Mouse (Mus musculus): ENCODE measurements around the gene Zfp141. TPM values are rescaled to one million over a fixed set of nuclear protein-coding genes. Genes with fewer than 3 reads are reported as not detected.
"Not testable (repeated sequence)": the region's sequence is repeated elsewhere in the genome, so short reads cannot be mapped to it uniquely, and the experiment has no call there.

Gene Zfp141
- polyA plus RNA-seq (2015; fragmentation: Nextera tagmentation; extraction: Ambion mirVana) = 13.6 and 14.0 TPM in 2 replicates

- ATAC-seq (ENCODE audit: low FRiP score) = peak; percentile 95
- peak within 1 kb of the TSS; percentile 65 for H3K4me3 ChIP-seq
- WGBS = 2% methylated on average over 18 of the region's 18 CpGs
- H3K36me3 ChIP-seq = peaks cover 14% of the 10 kb centered on the region
- peaks cover 20% of the 10 kb centered on the region for H3K4me1 ChIP-seq (replicated peaks)
- H3K27me3 ChIP-seq, H3K9me3 ChIP-seq: not testable (repeated sequence)
- peak within 1 kb of the TSS; percentile 64 for H3K27ac ChIP-seq
- H3K9ac ChIP-seq = peak within 1 kb of the TSS; percentile 82
- H3K4me2 ChIP-seq = peak within 1 kb of the TSS; percentile 68
Measured at GRCm38 (mm10) chr7:42505588-42505987, at the start of gene Zfp141. Zfp141 (minus strand) TSS chr7:42505740.

- H3K4me2 ChIP-seq = no peak overlapping the region
- H3K4me3 ChIP-seq = no peak overlapping the region
- no peak for ATAC-seq (ENCODE audit: low FRiP score)
- H3K36me3 ChIP-seq = no peaks in the 10 kb centered on the region
- no peaks in the 10 kb centered on the region for H3K4me1 ChIP-seq (replicated peaks)
- no peak overlapping the region for H3K9ac ChIP-seq
- peaks cover 9% of the 10 kb centered on the region for H3K9me3 ChIP-seq
- H3K27ac ChIP-seq = no peak overlapping the region
- 82% methylated on average over 3 of the region's 3 CpGs for WGBS
- H3K27me3 ChIP-seq = no peaks in the 10 kb centered on the region
Measured at GRCm38 (mm10) chr7:42551766-42552165, 46.2 kb upstream of the Zfp141 start.

GRCm38 (mm10) chr7:42505186-42505585 is 354 bp downstream of the Zfp141 start:
- H3K4me1 ChIP-seq (replicated peaks) = peaks cover 20% of the 10 kb centered on the region
- H3K36me3 ChIP-seq = peaks cover 18% of the 10 kb centered on the region
- peak overlapping the region; percentile 64 for H3K27ac ChIP-seq
- H3K9ac ChIP-seq = peak overlapping the region; percentile 82
- peaks cover 10% of the 10 kb centered on the region; the same call in 1 of the 2 replicates for H3K9me3 ChIP-seq
- peak; percentile 75 for ATAC-seq (ENCODE audit: low FRiP score)
- H3K4me2 ChIP-seq = peak overlapping the region; percentile 68
- WGBS = 1% methylated on average over 20 of the region's 20 CpGs
- peak overlapping the region; percentile 65 for H3K4me3 ChIP-seq
- no peaks in the 10 kb centered on the region for H3K27me3 ChIP-seq

GRCm38 (mm10) chr7:42498248-42498647 is 7.3 kb downstream of the Zfp141 start:
- no peak overlapping the region for H3K4me2 ChIP-seq
- H3K9ac ChIP-seq = no peak overlapping the region
- no peak overlapping the region for H3K27ac ChIP-seq
- peaks cover 3% of the 10 kb centered on the region; the same call in 1 of the 2 replicates for H3K4me1 ChIP-seq (replicated peaks)
- peaks cover 69% of the 10 kb centered on the region for H3K36me3 ChIP-seq
- no peak for ATAC-seq (ENCODE audit: low FRiP score)
- no peaks in the 10 kb centered on the region for H3K27me3 ChIP-seq
- 95% methylated on average over 5 of the region's 5 CpGs for WGBS
- peaks cover 34% of the 10 kb centered on the region for H3K9me3 ChIP-seq
- H3K4me3 ChIP-seq = no peak overlapping the region

GRCm38 (mm10) chr7:42497356-42497755 is 8.2 kb downstream of the Zfp141 start:
- no peak for ATAC-seq (ENCODE audit: low FRiP score)
- WGBS = 90% methylated on average over 9 of the region's 9 CpGs
- H3K36me3 ChIP-seq = peaks cover 72% of the 10 kb centered on the region

GRCm38 (mm10) chr7:42496202-42496601 is 9.3 kb downstream of the Zfp141 start:
- Histone ChIP-seq H3K9ac (no peak overlapping the region), H3K4me1 (replicated peaks) (no peaks in the 10 kb centered on the region), H3K36me3 (peaks cover 68% of the 10 kb centered on the region), H3K4me3 (no peak overlapping the region), H3K27ac (no peak overlapping the region), H3K27me3 (no peaks in the 10 kb centered on the region), H3K4me2 (no peak overlapping the region), H3K9me3 (peaks cover 48% of the 10 kb centered on the region)
- WGBS = 93% methylated on average over 1 of the region's 1 CpGs
- no peak for ATAC-seq (ENCODE audit: low FRiP score)

More at GRCm38 (mm10) chr7:42497356-42497755, 8.2 kb downstream of the Zfp141 start:
- no peak overlapping the region for H3K4me2 ChIP-seq
- H3K27me3 ChIP-seq = no peaks in the 10 kb centered on the region
- H3K9me3 ChIP-seq = peaks cover 43% of the 10 kb centered on the region
- H3K27ac ChIP-seq = no peak overlapping the region
- H3K9ac ChIP-seq = no peak overlapping the region
- H3K4me3 ChIP-seq = no peak overlapping the region
- H3K4me1 ChIP-seq (replicated peaks) = no peaks in the 10 kb centered on the region

GRCm38 (mm10) chr7:42490859-42491258 is 14.7 kb downstream of the Zfp141 start:
- no peak for ATAC-seq (ENCODE audit: low FRiP score)
- Histone ChIP-seq H3K4me2 (no peak overlapping the region), H3K27me3 (no peaks in the 10 kb centered on the region), H3K36me3 (peaks cover 68% of the 10 kb centered on the region), H3K4me1 (replicated peaks) (no peaks in the 10 kb centered on the region), H3K27ac (no peak overlapping the region), H3K9me3 (peaks cover 29% of the 10 kb centered on the region), H3K4me3 (no peak overlapping the region), H3K9ac (no peak overlapping the region)
- WGBS = 95% methylated on average over 5 of the region's 5 CpGs

- peaks cover 29% of the 10 kb centered on the region for H3K9me3 ChIP-seq
- WGBS = 93% methylated on average over 4 of the region's 4 CpGs
- H3K4me1 ChIP-seq (replicated peaks) = no peaks in the 10 kb centered on the region
- no peaks in the 10 kb centered on the region for H3K27me3 ChIP-seq
- no peak for ATAC-seq (ENCODE audit: low FRiP score)
- H3K4me2 ChIP-seq = no peak overlapping the region
- H3K9ac ChIP-seq = no peak overlapping the region
- H3K27ac ChIP-seq = no peak overlapping the region
- H3K4me3 ChIP-seq = no peak overlapping the region
- peaks cover 69% of the 10 kb centered on the region for H3K36me3 ChIP-seq
Measured at GRCm38 (mm10) chr7:42490358-42490757, 15.2 kb downstream of the Zfp141 start.

- no peak for ATAC-seq (ENCODE audit: low FRiP score)
- Histone ChIP-seq H3K9me3 (peaks cover 24% of the 10 kb centered on the region), H3K4me3 (no peak overlapping the region), H3K27ac (no peak overlapping the region), H3K9ac (no peak overlapping the region), H3K27me3 (no peaks in the 10 kb centered on the region), H3K4me2 (no peak overlapping the region), H3K4me1 (replicated peaks) (no peaks in the 10 kb centered on the region), H3K36me3 (no peaks in the 10 kb centered on the region)
- WGBS = 70% methylated on average over 4 of the region's 4 CpGs
Measured at GRCm38 (mm10) chr7:42454640-42455039, 50.9 kb downstream of the Zfp141 start.

GRCm38 (mm10) chr7:42450618-42451017 is 54.9 kb downstream of the Zfp141 start:
- Histone ChIP-seq H3K9me3 (peaks cover 52% of the 10 kb centered on the region), H3K27ac (no peak overlapping the region), H3K27me3 (no peaks in the 10 kb centered on the region), H3K4me2 (no peak overlapping the region), H3K36me3 (no peaks in the 10 kb centered on the region), H3K9ac (no peak overlapping the region), H3K4me3 (no peak overlapping the region), H3K4me1 (replicated peaks) (no peaks in the 10 kb centered on the region)
- 35% methylated on average over 3 of the region's 3 CpGs for WGBS
- no peak for ATAC-seq (ENCODE audit: low FRiP score)

- Histone ChIP-seq H3K36me3 (no peaks in the 10 kb centered on the region), H3K9me3 (peaks cover 49% of the 10 kb centered on the region), H3K4me2 (no peak within 1 kb of the TSS), H3K4me1 (replicated peaks) (no peaks in the 10 kb centered on the region), H3K27me3 (no peaks in the 10 kb centered on the region), H3K4me3 (no peak within 1 kb of the TSS), H3K27ac (no peak within 1 kb of the TSS), H3K9ac (no peak within 1 kb of the TSS)
- ATAC-seq (ENCODE audit: low FRiP score) = no peak
- 72% methylated on average over 5 of the region's 5 CpGs for WGBS
Measured at GRCm38 (mm10) chr7:42447850-42448249, 57.7 kb downstream of the Zfp141 start, which contains the start of gene 4933421I07Rik. 4933421I07Rik (minus strand) TSS chr7:42448120.

- peaks cover 48% of the 10 kb centered on the region for H3K9me3 ChIP-seq
- no peaks in the 10 kb centered on the region for H3K27me3 ChIP-seq
- no peaks in the 10 kb centered on the region for H3K36me3 ChIP-seq
- no peaks in the 10 kb centered on the region for H3K4me1 ChIP-seq (replicated peaks)
- WGBS = 91% methylated on average over 9 of the region's 9 CpGs
- no peak overlapping the region for H3K4me3 ChIP-seq
- H3K27ac ChIP-seq = no peak overlapping the region
- no peak overlapping the region for H3K4me2 ChIP-seq
- no peak for ATAC-seq (ENCODE audit: low FRiP score)
- no peak overlapping the region for H3K9ac ChIP-seq
Measured at GRCm38 (mm10) chr7:42447352-42447751, 58.2 kb downstream of the Zfp141 start.
